Mouse (Mus musculus): ENCODE measurements around the gene Sypl2. TPM values are rescaled to one million over a fixed set of nuclear protein-coding genes. Genes with fewer than 3 reads are reported as not detected.

Gene Sypl2
- polyA plus RNA-seq, 1 experiment from 2014 or later: 0.58 TPM

DNA sequence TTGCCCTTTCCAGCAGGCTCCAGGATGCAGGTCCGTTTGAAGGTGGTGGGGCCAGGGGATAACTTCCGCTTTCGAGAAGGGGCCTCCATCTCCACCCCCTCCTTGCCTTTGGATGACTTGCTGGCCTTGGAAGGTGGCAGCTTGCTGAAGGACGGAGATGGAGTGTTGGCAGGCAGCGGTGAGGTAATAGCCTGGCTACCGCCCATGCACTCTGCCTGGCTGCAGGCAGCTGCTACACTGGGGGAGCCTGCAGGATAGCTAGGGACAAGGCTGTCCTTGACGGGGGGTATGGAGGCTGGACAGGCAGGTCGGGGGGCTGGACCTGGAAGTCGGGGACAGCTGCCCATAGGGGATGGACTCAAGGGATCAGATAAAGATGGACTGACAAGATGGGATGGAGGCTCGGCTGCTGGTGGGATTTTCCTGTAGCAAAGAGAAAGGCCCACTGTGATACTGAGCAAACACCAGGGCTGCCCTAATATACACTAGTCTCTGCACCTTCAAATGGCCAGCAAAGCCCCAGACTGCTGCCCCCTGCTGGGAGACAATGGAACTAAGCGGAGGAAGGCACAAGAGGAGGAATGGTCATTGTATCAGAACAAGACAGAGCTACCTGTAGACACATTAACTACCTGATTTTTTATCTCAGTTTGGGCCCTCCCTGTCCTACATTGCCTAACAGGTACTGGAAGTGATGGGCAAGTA lies 22.7 kb downstream of the Sypl2 start:
- Histone ChIP-seq H3K9me3 (replicated peaks) (no peaks in the 10 kb centered on the region), H3K4me1 (peaks cover 33% of the 10 kb centered on the region), H3K36me3 (peaks cover 71% of the 10 kb centered on the region), H3K4me3 (no peak overlapping the region), H3K9ac (no peak overlapping the region), H3K27me3 (no peaks in the 10 kb centered on the region), H3K27ac (0 out of 2 replicates have a peak overlapping the region, but pooled peaks have one; percentile 4), H3K4me2 (replicated peaks) (no peak overlapping the region)
- 83% methylated on average over 11 of the region's 11 CpGs for WGBS
- ATAC-seq (ENCODE audit: low FRiP score): no peak

GRCm38 (mm10) chr3:108203212-108203611 lies 23.2 kb downstream of the Sypl2 start:
- Histone ChIP-seq H3K4me2 (replicated peaks) (no peak overlapping the region), H3K27me3 (no peaks in the 10 kb centered on the region), H3K27ac (no peak overlapping the region), H3K9me3 (replicated peaks) (no peaks in the 10 kb centered on the region), H3K9ac (no peak overlapping the region), H3K4me3 (no peak overlapping the region), H3K36me3 (peaks cover 73% of the 10 kb centered on the region), H3K4me1 (peaks cover 27% of the 10 kb centered on the region)
- no peak for ATAC-seq (ENCODE audit: low FRiP score)
- 90% methylated on average over 13 of the region's 13 CpGs for whole genome bisulfite sequencing

GRCm38 (mm10) chr3:108202506-108202905 lies 23.9 kb downstream of the Sypl2 start:
- H3K36me3 ChIP-seq: peaks cover 69% of the 10 kb centered on the region
- peaks cover 26% of the 10 kb centered on the region for H3K4me1 ChIP-seq
- no peak overlapping the region for H3K9ac ChIP-seq

GRCm38 (mm10) chr3:108200329-108201323 lies 25.8 kb downstream of the Sypl2 start, which contains the start of gene Cyb561d1:
Gene Cyb561d1 (minus strand): TSS chr3:108201212.
- H3K4me3 ChIP-seq: peak within 1 kb of the TSS; percentile 47
- no peaks in the 10 kb centered on the region for H3K27me3 ChIP-seq
- WGBS: 3% methylated on average over 43 of the region's 44 CpGs
- no peaks in the 10 kb centered on the region for H3K9me3 ChIP-seq (replicated peaks)
- peaks cover 45% of the 10 kb centered on the region for H3K4me1 ChIP-seq
- H3K4me2 ChIP-seq (replicated peaks): peak within 1 kb of the TSS; percentile 57
- peak; percentile 80 for ATAC-seq (ENCODE audit: low FRiP score)
- H3K27ac ChIP-seq: peak within 1 kb of the TSS; percentile 83
- peak within 1 kb of the TSS; percentile 54 for H3K9ac ChIP-seq
- peaks cover 50% of the 10 kb centered on the region for H3K36me3 ChIP-seq

More at GRCm38 (mm10) chr3:108202506-108202905, 23.9 kb downstream of the Sypl2 start:
- Histone ChIP-seq H3K9me3 (replicated peaks) (no peaks in the 10 kb centered on the region), H3K4me3 (no peak overlapping the region), H3K27ac (no peak overlapping the region), H3K4me2 (replicated peaks) (no peak overlapping the region), H3K27me3 (no peaks in the 10 kb centered on the region)
- ATAC-seq (ENCODE audit: low FRiP score): no peak

DNA sequence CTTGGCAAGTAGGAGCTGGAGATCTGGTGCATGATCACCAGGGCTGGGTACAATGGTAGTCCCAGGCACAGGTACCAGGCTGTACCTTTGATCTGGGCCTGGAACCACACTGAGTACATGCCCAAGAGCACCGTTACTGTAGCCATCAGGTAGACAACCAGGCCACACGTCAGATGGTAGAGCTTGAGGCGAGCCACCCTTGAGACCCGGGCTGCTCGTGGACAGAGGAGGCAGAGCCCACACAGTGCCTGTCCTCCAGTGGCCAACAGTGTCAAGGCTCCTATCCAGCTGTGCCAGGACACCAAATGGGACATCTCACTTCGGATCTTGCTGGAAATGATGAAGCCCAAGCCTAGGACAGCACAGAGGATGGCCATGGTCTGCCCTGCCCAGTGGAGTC lies 27.2 kb downstream of the Sypl2 start:
- Histone ChIP-seq H3K27ac (no peak overlapping the region), H3K36me3 (peaks cover 37% of the 10 kb centered on the region), H3K4me1 (peaks cover 48% of the 10 kb centered on the region), H3K4me2 (replicated peaks) (no peak overlapping the region), H3K4me3 (no peak overlapping the region), H3K9me3 (replicated peaks) (no peaks in the 10 kb centered on the region), H3K9ac (no peak overlapping the region), H3K27me3 (no peaks in the 10 kb centered on the region)
- no peak for ATAC-seq (ENCODE audit: low FRiP score)
- WGBS: 93% methylated on average over 6 of the region's 6 CpGs

DNA sequence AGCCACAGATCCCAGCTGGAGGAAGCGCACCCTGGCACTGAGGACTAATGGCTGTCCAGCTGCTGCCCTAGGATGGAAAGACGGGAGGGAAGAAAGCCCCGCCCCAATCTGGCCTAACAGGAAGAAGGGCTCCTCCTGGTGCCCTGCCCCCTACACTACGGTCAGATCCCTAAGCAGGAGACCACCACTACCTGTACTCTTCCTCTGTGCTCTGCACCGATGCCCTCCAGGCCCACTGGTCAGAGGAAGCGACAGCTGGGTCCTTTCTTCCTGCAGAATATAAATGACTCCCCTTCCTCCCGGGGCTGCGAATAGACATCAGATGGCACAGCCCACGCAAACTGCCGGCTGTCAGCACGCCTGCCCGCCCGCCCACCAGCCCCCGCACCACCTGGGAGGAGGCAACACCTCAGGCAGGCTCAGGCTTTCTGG lies 29.4 kb downstream of the Sypl2 start:
- H3K9ac ChIP-seq: peak overlapping the region; percentile 45; the same call in 1 of the 2 replicates
- peaks cover 18% of the 10 kb centered on the region; the same call in 1 of the 2 replicates for H3K36me3 ChIP-seq
- no peaks in the 10 kb centered on the region for H3K27me3 ChIP-seq
- no peak overlapping the region for H3K4me3 ChIP-seq
- H3K4me1 ChIP-seq: peaks cover 44% of the 10 kb centered on the region
- ATAC-seq (ENCODE audit: low FRiP score): peak; percentile 59
- H3K4me2 ChIP-seq (replicated peaks): peak overlapping the region; percentile 35
- WGBS: 20% methylated on average over 14 of the region's 14 CpGs
- peak overlapping the region; percentile 82 for H3K27ac ChIP-seq
- no peaks in the 10 kb centered on the region for H3K9me3 ChIP-seq (replicated peaks)

DNA sequence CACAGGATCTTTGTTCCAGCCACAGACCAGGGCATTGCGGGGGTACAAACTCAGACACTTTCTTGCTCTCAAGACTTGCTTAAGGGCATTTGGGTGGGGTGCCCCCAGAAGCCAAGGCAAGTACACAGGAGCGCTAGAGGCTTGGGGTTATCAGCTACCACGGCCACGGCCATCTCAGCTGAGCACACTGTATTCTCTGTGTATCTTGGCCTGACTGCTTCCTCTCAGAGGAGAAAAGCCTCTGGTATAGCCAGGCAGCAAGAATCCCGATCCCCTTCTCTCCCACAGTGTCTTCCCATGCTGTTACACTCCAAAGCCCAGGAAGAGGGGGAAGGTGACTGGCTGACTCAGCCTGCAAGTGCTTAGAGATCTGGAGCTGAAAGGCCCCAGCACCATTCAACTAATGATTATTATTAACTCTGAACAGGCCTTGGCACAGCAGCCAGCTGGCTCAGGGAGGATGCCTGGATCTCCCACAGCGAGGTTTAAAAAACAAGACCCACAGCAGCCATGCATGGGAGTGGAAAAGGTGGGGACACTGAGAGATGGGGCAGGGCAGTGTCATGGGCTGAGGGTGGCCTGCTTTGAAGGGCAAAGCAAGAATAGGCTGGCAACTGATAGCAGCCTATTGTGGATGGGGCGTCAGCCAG lies 30.4 kb downstream of the Sypl2 start:
- no peak overlapping the region for H3K4me3 ChIP-seq
- no peak overlapping the region for H3K4me2 ChIP-seq (replicated peaks)
- peaks cover 40% of the 10 kb centered on the region for H3K4me1 ChIP-seq
- H3K9me3 ChIP-seq (replicated peaks): no peaks in the 10 kb centered on the region
- peak overlapping the region; percentile 82 for H3K27ac ChIP-seq
- WGBS: 76% methylated on average over 7 of the region's 7 CpGs
- H3K27me3 ChIP-seq: no peaks in the 10 kb centered on the region
- peaks cover 15% of the 10 kb centered on the region; the same call in 1 of the 2 replicates for H3K36me3 ChIP-seq
- ATAC-seq (ENCODE audit: low FRiP score): no peak
- 0 out of 2 replicates have a peak overlapping the region, but pooled peaks have one; percentile 45 for H3K9ac ChIP-seq

GRCm38 (mm10) chr3:108195287-108195686 lies 31.2 kb downstream of the Sypl2 start:
- 90% methylated on average over 4 of the region's 4 CpGs for WGBS
- H3K9ac ChIP-seq: no peak overlapping the region
- H3K9me3 ChIP-seq (replicated peaks): no peaks in the 10 kb centered on the region
- no peak for ATAC-seq (ENCODE audit: low FRiP score)
- H3K27me3 ChIP-seq: no peaks in the 10 kb centered on the region
- no peak overlapping the region for H3K4me3 ChIP-seq
- H3K36me3 ChIP-seq: peaks cover 18% of the 10 kb centered on the region; the same call in 1 of the 2 replicates
- H3K4me2 ChIP-seq (replicated peaks): no peak overlapping the region
- H3K4me1 ChIP-seq: peaks cover 34% of the 10 kb centered on the region
- H3K27ac ChIP-seq: peak overlapping the region; percentile 82; the same call in 1 of the 2 replicates

GRCm38 (mm10) chr3:108193686-108194085 lies 32.8 kb downstream of the Sypl2 start:
- Histone ChIP-seq H3K9ac (0 out of 2 replicates have a peak overlapping the region, but pooled peaks have one; percentile 18), H3K36me3 (peaks cover 10% of the 10 kb centered on the region; the same call in 1 of the 2 replicates), H3K4me2 (replicated peaks) (no peak overlapping the region), H3K27me3 (no peaks in the 10 kb centered on the region), H3K4me1 (peaks cover 37% of the 10 kb centered on the region), H3K9me3 (replicated peaks) (no peaks in the 10 kb centered on the region), H3K4me3 (no peak overlapping the region), H3K27ac (no peak overlapping the region)
- no peak for ATAC-seq (ENCODE audit: low FRiP score)
- 75% methylated on average over 4 of the region's 4 CpGs for WGBS

- Histone ChIP-seq H3K27me3 (peaks cover 12% of the 10 kb centered on the region), H3K27ac (no peak overlapping the region), H3K4me3 (no peak overlapping the region), H3K9ac (0 out of 2 replicates have a peak overlapping the region, but pooled peaks have one; percentile 2), H3K4me2 (replicated peaks) (peak overlapping the region; percentile 16; the same call in 1 of the 2 replicates), H3K4me1 (peaks cover 34% of the 10 kb centered on the region), H3K9me3 (replicated peaks) (no peaks in the 10 kb centered on the region), H3K36me3 (0 out of 2 replicates have a peak, but pooled peaks cover 4% of the 10 kb centered on the region)
- 74% methylated on average over 5 of the region's 5 CpGs for WGBS
- no peak for ATAC-seq (ENCODE audit: low FRiP score)
Observed at GRCm38 (mm10) chr3:108189897-108190296, 36.6 kb downstream of the Sypl2 start.

DNA sequence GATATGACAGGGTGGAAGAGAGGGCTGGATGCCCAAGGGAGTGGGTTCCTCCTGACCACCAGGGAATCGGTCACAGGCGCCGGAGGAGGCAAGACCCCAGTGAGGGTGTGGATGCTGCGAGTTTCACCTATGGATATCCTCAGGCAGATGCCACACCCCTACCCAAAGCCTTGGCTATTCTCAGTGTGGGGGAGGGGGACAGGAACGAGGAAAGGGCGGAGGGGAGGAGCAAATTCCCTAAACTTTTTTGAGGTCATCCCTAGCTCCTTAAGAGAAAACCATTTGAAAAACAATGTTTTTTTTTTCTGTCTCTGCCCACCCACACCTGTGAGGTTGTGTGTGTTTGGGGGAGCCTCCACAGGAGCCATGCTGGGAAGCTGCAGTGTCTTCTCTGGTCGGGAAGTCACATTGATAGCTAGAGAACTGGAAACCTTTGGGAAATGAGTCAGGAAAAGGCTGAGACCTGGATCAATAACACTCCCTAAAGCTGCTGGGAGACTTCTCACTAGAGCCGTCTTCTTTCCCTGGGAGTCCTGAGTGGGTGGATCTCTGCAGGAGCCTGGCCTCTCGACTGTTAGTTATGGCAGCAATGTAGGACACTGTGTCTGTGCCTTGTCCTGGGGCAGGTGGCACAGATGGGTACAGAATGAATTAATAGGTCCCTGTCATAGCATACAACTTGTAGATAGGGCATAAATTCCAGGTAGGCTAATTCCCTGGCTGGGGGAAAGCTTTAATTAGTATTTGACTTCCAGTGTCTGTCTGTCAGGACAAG lies 37.5 kb downstream of the Sypl2 start:
- WGBS: 69% methylated on average over 9 of the region's 9 CpGs
- Histone ChIP-seq H3K4me1 (peaks cover 34% of the 10 kb centered on the region), H3K4me3 (no peak overlapping the region), H3K9me3 (replicated peaks) (no peaks in the 10 kb centered on the region), H3K27me3 (peaks cover 16% of the 10 kb centered on the region), H3K27ac (no peak overlapping the region), H3K36me3 (0 out of 2 replicates have a peak, but pooled peaks cover 4% of the 10 kb centered on the region), H3K9ac (no peak overlapping the region), H3K4me2 (replicated peaks) (0 out of 2 replicates have a peak overlapping the region, but pooled peaks have one; percentile 16)
- no peak for ATAC-seq (ENCODE audit: low FRiP score)
